26 mouse cellular contexts compared by ENCODE assay signal in genomic region chrX:36437932-36438331, GRCm38 (mm10). TPM values are rescaled to one million over a fixed set of nuclear protein-coding genes. Genes with fewer than 3 reads are reported as not detected.
"Had no signal": no experiment of that assay in that cellular context is flagged by ENCODE, and none has a peak within 500 bp of the region (broad histone marks: within the 10 kb centered on the region; RNA-seq: fewer than 3 reads in every experiment).

No protein-coding gene starts in this region.

- DNase-seq: lung, adult 18-20 months; lung, embryonic 14.5 days; lung, postnatal 10 days; lung, postnatal 4 days; midbrain, embryonic 14.5 days; retina, postnatal 1 day; right cerebral cortex, adult 18-20 months; right cerebral cortex, postnatal 25 days; right cerebral cortex, postnatal 4 days; spleen, adult 18-20 months; thymus, adult 18-20 months; thymus, postnatal 14 days; thymus, postnatal 36 days had no signal

- H3K9me3 ChIP-seq: midbrain, embryonic 10.5 days; midbrain, embryonic 12.5 days; neural tube, embryonic 13.5 days; neural tube, embryonic 15.5 days had no signal

- H3K4me1 ChIP-seq: midbrain, embryonic 10.5 days; midbrain, embryonic 12.5 days; neural tube, embryonic 13.5 days; neural tube, embryonic 15.5 days had no signal

- H3K36me3 ChIP-seq: midbrain, embryonic 10.5 days; midbrain, embryonic 12.5 days; neural tube, embryonic 13.5 days; neural tube, embryonic 15.5 days had no signal

- H3K4me2 ChIP-seq: lung, embryonic 14.5 days; midbrain, embryonic 12.5 days; neural tube, embryonic 13.5 days; neural tube, embryonic 15.5 days had no signal

- ATAC-seq: midbrain, embryonic 16.5 days had no signal

- H3K4me3 ChIP-seq: midbrain, embryonic 10.5 days; midbrain, embryonic 12.5 days; myocyte; neural tube, embryonic 13.5 days; neural tube, embryonic 15.5 days had no signal

- H3K27me3 ChIP-seq: midbrain, embryonic 12.5 days; neural tube, embryonic 13.5 days; neural tube, embryonic 15.5 days had no signal

- H3K27ac ChIP-seq: midbrain, embryonic 10.5 days; midbrain, embryonic 12.5 days; neural tube, embryonic 13.5 days; neural tube, embryonic 15.5 days had no signal

- H3K9ac ChIP-seq: lung, embryonic 14.5 days; midbrain, embryonic 12.5 days; neural tube, embryonic 13.5 days; neural tube, embryonic 15.5 days had no signal

RNA-seq across cellular contexts. Expression of gene Gm6268, which starts 36.9 kb away (rescaled TPM):
- polyA plus RNA-seq: liver, embryonic 16.5 days; lung, embryonic 14.5 days; lung, embryonic 16.5 days; midbrain, embryonic 10.5 days; midbrain, embryonic 12.5 days; midbrain, embryonic 14.5 days; midbrain, embryonic 16.5 days; myocyte; neural tube, embryonic 11.5 days; neural tube, embryonic 13.5 days; neural tube, embryonic 15.5 days; small intestine, adult 2 months; stomach, embryonic 14.5 days; stomach, embryonic 16.5 days; thymus, postnatal 0 days had no signal

RNA-seq across cellular contexts. Expression of gene Gm14569, which starts 53.7 kb away (rescaled TPM):
- polyA plus RNA-seq: liver, embryonic 16.5 days; lung, embryonic 14.5 days; lung, embryonic 16.5 days; midbrain, embryonic 10.5 days; midbrain, embryonic 12.5 days; midbrain, embryonic 14.5 days; midbrain, embryonic 16.5 days; myocyte; neural tube, embryonic 11.5 days; neural tube, embryonic 13.5 days; neural tube, embryonic 15.5 days; small intestine, adult 2 months; stomach, embryonic 14.5 days; stomach, embryonic 16.5 days; thymus, postnatal 0 days had no signal
